Mouse (Mus musculus) testis, postnatal 10 days (tissue): ENCODE measurements at regions not wholly inside any gene's neighbourhood (a gene's known extent, or its start where the extent isn't known, plus 50 kb on each side); places are given as distances from the start of the nearest gene placed in this dataset.

Source experiments
- DNase-seq: peaks from one replicate; pipeline ENCODE4 v3.0.0; 2021; ENCODE audit warnings: low spot score

- DNase-seq, result no peak
Measured at GRCm38 (mm10) chr13:53996867-53997266, 58.6 kb downstream of the Drd1 start.

DNA sequence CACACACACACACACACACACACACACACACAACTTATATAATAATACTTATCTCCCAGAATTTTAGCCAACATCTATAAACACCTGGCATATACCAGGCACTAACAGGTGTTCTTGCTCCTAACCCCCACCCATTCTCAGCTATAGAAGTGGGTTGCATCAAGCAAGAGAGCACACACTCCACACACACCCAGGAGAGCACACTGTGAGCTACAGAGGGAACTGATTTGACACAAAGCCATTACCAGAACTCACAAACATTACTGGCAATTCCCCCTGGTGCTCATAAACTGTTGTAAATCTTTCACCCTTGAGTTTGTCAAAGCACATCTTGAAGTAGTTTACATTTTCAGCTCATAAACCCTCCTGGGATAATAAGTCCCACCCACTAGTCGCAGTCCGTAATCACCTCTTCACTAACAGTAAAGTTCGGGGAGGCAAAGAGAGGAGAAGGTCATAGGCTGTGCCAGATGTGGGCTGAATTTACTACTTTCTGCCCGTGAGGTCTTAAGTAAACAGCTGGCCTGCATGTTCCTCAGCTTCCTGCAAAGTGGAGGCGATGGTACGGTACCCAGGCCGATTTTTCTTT is 62.5 kb downstream of the Drd1 start:
- no peak for DNase-seq

- DNase-seq, result no peak
Measured at GRCm38 (mm10) chr13:53979226-53979625, 76.3 kb downstream of the Drd1 start.

- no peak for DNase-seq
Measured at GRCm38 (mm10) chr13:53969421-53969820, 86.1 kb downstream of the Drd1 start.

DNA sequence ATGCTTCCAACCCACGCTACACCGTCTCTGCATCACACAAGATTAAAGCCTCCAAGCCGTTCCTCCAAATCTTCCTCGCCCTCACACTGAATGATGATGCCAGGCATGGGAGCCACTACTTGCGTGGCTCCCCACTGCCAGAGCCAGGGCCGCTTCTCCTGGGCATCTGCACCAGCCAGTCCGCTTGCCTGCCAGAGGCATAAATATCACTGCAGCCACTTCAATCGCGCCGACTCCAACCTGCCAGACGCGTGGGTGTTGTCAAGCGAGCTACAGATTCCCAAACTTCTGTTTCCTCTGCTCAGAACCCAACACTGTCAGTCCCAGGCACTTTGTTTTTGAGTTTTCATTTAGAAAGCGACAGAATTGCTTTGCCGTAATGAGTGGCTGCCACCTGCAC is 99.3 kb downstream of the Drd1 start:
- DNase-seq, result no peak

DNA sequence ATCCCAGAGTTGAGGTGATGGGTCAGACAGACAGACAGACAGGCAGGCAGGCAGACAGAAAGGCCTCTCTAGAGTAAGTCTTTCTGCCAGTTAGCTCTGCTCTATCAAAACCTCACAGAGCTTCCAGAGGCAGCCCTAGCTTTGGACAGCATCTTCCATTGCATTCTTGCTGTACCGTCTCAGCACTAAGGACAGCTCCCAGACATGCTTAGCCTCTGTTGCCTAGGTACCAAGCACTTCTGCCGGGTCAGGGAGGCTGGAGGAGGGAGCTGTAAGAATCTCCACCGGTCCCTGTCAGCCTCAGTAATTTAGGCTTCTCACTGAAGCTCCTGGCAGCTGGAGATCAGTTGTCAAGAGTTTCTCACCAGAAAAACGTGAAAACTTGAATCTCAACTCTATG is 107.4 kb downstream of the Drd1 start:
- peak; percentile 58 for DNase-seq

DNA sequence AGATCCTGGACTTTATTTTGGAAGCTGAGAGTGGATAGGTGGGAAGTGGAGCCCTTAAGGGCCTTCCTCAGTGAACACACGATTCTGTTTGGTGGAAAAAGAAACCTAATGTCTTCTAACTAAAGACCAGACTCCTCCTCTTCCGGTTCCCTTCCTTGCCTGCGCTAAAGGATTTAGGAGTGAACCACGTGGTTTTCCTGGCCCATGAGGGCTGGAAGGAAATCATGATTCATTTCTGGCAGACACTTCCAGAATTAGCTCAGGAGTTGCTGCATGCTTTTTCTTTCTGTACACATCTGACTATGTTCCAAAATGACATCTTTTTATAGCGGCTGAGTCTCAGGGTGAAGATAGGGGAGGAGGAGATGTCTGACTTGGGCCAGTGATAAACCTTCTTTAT is 109.8 kb downstream of the Drd1 start:
- DNase-seq, result no peak

GRCm38 (mm10) chr13:53941005-53941747 is 114.3 kb downstream of the Drd1 start:
- no peak for DNase-seq

DNA sequence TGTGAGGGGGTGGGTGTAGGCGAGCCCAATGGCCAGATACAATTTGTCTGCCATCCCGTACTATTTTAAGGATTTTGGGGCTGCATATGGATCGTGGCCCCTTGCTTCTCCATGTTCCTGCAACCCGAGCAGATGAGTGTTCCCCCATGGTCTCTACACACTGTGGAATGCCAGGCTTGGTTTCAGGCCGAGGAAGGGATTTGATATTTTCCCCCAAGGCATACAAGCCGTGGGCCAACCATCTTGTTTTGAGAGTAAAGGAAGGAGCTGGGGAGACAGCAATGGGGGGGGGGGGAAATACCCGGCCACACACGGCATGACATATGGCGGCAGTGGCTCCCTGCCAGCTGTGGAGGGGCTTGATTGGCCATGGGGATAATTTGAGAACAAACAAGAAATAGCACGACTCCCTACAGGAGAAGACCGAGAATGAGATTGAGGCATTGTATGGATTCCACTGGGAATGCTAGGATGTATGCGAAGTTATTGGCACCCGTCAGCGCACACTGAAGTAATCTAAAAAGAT is 120.3 kb downstream of the Drd1 start:
- no peak for DNase-seq

DNA sequence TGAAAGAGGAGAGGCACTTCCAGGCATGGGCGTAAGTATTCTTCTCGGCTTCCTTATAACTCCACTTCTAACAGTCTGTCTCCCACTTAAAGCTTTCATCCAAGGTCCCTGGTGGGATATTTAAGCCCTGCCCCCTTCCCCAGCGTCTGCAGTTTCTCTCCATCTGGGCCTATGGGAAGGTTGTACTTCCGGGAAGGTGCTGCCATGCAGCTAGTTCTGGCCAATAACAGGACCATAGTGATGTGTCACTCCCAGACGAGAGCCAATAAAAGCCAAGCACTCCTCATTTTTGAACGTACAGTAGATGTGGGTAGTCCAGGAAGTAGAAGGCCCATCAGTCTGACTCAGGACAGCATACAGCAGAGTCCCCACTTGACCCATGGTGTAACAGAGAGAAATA is 121.0 kb downstream of the Drd1 start:
- no peak for DNase-seq

DNA sequence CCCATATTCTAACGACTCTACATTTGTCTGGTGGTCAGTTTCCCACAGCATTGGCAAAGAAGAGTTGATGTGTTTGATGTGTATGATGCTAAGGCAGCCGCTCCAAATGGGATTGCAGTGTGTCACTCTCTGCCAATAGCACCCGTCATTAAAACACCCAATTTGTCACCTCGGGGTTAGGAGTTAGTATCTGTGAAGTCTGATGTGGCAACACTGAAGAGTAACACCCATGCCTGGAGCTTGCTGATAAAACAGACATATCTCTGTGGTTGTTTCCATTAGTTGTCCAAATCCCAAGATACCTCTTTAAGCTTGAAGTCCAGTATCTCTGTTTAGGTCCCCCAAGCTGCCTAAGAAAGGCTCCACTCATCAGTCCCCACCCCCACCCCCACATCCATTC is 129.4 kb downstream of the Drd1 start:
- DNase-seq, result no peak

DNA sequence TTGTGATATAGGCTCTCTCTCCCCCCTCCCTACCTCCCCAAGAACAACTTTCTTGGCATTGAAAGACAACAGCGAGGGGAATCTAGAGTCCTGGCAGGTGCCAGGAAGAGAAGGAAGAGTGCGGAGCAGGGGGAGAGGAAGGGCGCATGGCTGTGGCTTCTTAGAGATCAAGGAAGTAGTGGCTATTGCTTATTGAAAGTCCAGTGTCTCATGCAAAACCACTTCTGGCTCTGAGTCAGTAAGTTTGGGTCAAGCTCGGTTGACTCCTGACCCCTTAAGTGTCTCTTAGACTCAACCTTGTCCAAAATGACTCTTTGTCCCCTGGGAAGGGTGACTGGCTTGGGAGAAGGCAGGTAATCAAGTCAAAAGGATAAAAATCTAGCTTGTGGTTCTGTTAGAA is 131.1 kb downstream of the Drd1 start:
- no peak for DNase-seq

DNA sequence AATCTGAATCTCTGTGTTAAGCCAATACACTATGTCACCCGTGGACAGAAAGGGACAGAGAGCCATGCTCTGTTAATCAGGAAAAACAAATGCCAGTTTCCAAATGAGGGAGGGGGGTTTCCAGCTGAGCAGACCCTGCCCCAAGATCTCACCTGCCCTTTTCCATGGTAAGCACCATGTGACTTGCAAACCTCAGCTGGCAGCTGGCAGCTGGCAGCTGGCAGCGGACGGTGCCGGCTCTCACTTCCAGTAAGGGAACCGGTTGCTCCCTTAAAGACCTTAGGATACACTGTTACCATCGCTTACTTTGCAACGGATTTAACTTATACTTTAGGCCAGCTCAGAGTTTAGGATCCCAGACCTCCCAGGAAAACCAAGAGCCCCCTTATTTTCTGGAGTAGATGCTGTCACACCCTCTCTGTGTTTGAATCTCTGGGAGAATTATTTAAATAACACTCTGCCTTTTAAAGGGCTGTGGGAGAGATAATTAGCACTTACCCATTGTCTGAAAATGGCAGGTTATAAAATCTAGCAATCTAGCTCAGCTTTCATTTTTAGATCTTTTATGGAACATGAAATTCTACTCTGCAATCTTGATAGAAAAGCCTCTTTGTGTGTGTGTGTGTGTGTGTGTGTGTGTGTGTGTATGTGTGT is 131.7 kb downstream of the Drd1 start:
- DNase-seq, result no peak

- no peak for DNase-seq
Measured at GRCm38 (mm10) chr13:53921796-53922195, 133.7 kb downstream of the Drd1 start.

DNA sequence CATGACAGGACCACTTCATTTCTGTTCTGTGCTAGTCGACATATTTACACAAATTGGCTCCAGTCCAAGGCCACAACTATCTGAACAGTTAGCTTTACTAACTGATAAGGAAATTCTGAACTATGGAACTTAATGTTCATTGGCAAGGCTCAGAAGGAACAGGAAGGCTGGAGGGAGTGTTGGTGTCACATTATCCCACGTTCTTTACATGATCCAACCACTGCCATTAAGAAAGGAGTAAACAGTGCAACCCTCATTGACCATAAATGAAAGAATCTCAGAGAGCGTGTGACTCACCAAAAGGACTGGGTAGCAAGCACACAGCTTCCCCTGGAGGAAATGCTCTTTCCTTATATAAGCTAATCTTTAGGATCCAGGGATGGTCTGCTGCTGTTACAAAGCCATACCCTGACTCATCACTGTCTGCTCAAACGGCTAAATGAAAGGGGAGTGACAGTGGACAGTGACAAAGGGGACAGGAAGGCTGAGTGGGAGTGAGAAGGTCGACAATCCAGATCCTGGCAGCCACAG is 135.6 kb downstream of the Drd1 start:
- no peak for DNase-seq

DNA sequence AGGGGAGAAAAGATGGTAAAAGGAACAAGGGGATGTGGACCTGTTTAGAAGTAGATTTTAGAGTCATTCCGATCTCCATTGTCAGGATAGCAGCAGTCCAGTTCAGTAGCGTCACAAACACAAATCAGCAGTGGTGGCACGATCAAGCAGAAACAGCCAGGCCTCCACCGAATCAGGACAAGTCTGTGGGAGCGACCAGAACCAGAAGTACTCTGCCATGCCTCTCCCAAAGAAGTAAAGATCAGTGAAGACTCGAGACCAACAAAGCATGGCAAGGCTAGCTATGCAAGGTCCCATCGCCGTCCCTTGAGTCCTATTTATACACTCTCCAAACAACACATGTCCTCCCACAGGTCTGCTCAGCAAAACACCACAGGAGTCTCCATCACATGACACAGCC is 140.0 kb downstream of the Drd1 start:
- no peak for DNase-seq

DNA sequence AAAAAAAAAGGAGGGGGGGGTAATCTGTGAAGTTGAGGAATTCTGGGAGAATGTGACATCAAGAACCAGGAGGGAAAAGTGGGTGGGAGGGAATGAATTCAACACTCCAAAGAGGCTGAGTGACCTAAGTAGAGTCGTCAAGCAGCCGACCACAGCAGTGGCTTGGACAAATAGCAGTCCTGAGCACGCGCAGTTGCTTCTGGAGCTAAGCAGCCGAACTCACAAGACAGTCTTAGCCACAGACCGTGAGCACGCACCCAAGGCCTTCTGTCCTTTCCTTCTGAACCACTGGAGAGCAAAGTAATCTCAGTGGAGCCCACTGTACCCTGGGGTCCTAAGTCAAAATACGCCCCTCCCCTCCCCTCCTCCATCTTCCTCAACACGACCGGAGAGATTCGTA is 141.1 kb downstream of the Drd1 start:
- DNase-seq, result no peak

DNA sequence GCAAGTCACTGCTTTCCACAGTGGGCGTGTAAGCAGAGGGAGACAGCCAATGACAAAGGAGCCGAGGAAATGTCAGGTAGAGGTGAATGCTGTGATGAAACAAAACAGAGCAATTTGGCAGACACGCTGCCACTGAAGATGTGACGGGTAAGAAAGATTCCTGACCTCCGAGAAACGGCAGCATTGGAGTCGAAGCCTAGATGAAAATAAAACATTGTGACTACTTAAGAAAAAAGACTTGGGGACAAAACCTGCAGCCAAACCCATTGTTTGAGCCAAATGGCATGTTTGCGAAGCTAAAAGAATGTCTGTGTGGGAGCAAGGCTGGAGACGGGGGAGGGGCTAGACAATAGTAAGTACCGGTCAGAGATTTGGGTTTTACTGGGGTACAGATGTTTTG is 142.0 kb downstream of the Drd1 start:
- DNase-seq, result no peak

DNA sequence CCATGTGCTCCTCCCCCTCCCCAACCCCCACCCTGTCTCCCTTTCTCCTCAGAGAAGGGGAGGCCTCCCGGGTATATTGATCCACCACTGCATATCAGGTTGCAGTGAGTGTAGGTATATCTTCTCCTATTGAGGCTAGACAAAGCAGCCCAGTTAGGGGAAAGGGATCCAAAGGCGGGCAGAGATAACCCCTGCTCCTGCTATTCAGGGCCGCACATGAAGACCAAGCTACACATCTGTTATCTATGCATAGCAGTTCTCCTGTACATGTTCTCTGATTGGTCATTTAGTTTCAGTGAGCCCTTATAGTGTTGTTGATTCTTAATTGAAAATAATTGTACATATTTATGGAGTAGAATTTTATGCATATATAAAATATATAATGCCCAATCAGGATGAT is 143.7 kb downstream of the Drd1 start:
- no peak for DNase-seq

DNA sequence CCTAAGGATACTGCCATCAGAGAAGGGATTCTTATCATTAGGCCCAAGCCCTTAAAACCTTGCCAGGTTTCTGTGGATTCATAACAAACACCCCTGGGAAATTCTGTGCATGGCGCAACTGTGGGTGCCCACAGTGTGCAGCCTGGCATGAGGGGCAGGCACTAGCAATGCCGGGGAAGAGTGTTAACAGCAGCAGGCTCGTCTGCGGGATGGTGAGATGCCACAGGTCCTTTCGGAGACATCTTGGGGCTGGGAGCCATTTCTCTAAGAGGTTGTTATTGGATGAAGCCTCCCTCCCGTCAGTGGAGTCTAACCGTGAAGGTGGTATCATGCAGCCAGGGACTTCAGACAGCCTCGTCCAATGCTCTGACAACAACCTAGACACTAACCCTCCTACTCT is 144.2 kb downstream of the Drd1 start:
- no peak for DNase-seq

- DNase-seq, result no peak
Measured at GRCm38 (mm10) chr13:53910251-53910650, 145.3 kb downstream of the Drd1 start.

- no peak for DNase-seq
Measured at GRCm38 (mm10) chr13:53904471-53904870, 151.0 kb downstream of the Drd1 start.

DNA sequence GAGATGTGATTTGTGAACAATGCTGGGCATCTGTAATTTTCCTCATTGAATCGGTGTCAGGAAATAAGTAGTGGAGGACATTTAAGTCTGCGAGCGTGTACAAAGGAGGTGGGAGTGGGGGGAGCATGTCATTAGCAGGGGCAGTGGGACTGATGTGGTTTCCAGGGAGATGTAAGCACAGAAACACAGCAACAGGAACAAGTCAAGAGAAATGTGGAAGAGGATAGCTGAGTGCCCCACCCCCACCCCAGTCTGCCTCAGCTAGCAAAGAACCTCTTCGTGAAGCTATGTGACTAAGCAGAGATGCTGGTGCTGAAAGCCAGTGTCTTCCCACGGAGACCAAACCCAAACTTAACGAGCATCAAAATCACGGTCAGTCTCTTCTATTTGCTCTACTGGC is 151.9 kb downstream of the Drd1 start:
- no peak for DNase-seq
